Mouse (Mus musculus) C2C12 (cell line): ENCODE results near the gene Grb14.

Experiments
- CEBPB ChIP-seq: IDR thresholded peaks from one replicate; pipeline ENCODE4 v1.6.1; 2011; ENCODE audit warnings: low read depth, mild to moderate bottlenecking, control low read depth, moderate library complexity
- CTCF ChIP-seq: IDR thresholded peaks from one replicate; pipeline ENCODE4 v1.5.1; 2011; ENCODE audit not compliant: control insufficient read depth, insufficient read depth, insufficient read length
- FOSL1 ChIP-seq: IDR thresholded peaks from one replicate; pipeline ENCODE4 v1.8.0; 2011; ENCODE audit warnings: mild to moderate bottlenecking, low read length; ENCODE audit not compliant: poor library complexity, insufficient read depth, severe bottlenecking
- MAX ChIP-seq: IDR thresholded peaks from one replicate; pipeline ENCODE4 v1.6.1; 2011; ENCODE audit warnings: mild to moderate bottlenecking, control low read depth
- MYOD1 ChIP-seq: IDR thresholded peaks from one replicate; pipeline ENCODE4 v1.6.1; 2011; ENCODE audit warnings: low read depth; ENCODE audit not compliant: control insufficient read depth, insufficient read length
- USF1 ChIP-seq: IDR thresholded peaks from one replicate; pipeline ENCODE4 v1.6.1; 2011; ENCODE audit warnings: low read depth, mild to moderate bottlenecking, control low read depth, moderate library complexity

DNA sequence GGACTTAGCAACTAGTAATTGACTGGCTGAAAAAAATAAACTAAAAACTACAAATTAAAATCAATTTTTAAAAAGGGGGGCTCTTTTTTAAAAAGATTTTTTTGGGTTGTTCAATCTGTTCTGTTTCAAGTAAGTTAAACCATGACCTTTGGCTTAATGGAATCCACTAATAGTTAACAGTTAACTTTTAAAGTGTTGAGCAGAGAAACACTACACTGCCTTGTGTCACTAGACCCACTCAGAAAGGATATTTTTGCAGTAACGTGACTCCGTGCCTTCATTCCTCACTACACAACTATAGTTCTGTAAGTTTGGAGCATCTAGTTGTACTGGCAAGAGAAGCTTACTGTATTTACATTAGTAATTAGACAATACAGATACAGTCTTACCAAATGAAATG lies 50.2 kb downstream of the Grb14 start:
- TF ChIP-seq CTCF: no peak
- TF ChIP-seq USF1: no peak
- TF ChIP-seq FOSL1: no peak
- TF ChIP-seq CEBPB: no peak
- no peak for TF ChIP-seq MAX
- no peak for TF ChIP-seq MYOD1
